Mouse (Mus musculus) midbrain, postnatal 0 days (tissue): ENCODE measurements around the gene Prcc. TPM values are rescaled to one million over a fixed set of nuclear protein-coding genes. Genes with fewer than 3 reads are reported as not detected.
"Not testable (repeated sequence)": the region's sequence is repeated elsewhere in the genome, so short reads cannot be mapped to it uniquely, and the experiment has no call there.

Experiments used
- ATAC-seq: fragments of 200-750 bp; cut with Nextera tagmentation; 2 replicates; pipeline ENCODE4 v1.8.0; 2017; ENCODE audit warnings: moderate number of reproducible peaks, mild to moderate bottlenecking, moderate TSS enrichment, moderate library complexity; ENCODE audit not compliant: low FRiP score
- DNase-seq: peaks from one replicate; pipeline ENCODE4 v3.0.0-alpha.2; 2015; ENCODE audit warnings: low spot score
- H3K27ac ChIP-seq: fragments of 300-500 bp; sonication (generic); 2 replicates; pipeline ENCODE4 v1.5.1; 2014; ENCODE audit warnings: low read depth, mild to moderate bottlenecking, low read length, mixed read lengths
- H3K27me3 ChIP-seq: fragments of 300-500 bp; sonication (generic); 2 replicates; pipeline ENCODE4 v1.6.1; 2014; ENCODE audit warnings: low read length, control low read depth, mixed read lengths; ENCODE audit not compliant: insufficient read depth
- H3K36me3 ChIP-seq: fragments of 300-500 bp; sonication (generic); 2 replicates; pipeline ENCODE4 v1.6.1; 2014; ENCODE audit warnings: low read length, control low read depth, mixed read lengths; ENCODE audit not compliant: insufficient read depth
- H3K4me1 ChIP-seq: fragments of 300-500 bp; sonication (generic); 2 replicates; pipeline ENCODE4 v1.6.1; 2014; ENCODE audit warnings: mild to moderate bottlenecking, control low read depth, antibody characterized with exemption, low read length, mixed read lengths; ENCODE audit not compliant: insufficient read depth
- H3K4me2 ChIP-seq: fragments of 300-500 bp; sonication (generic); 2 replicates; pipeline ENCODE4 v1.6.1; 2014; ENCODE audit warnings: low read depth, mild to moderate bottlenecking, low read length, mixed read lengths; ENCODE audit not compliant: poor library complexity, severe bottlenecking
- H3K4me3 ChIP-seq: fragments of 300-500 bp; sonication (generic); 2 replicates; pipeline ENCODE4 v1.5.1; 2014; ENCODE audit warnings: low read depth, mild to moderate bottlenecking, low read length, moderate library complexity
- H3K9ac ChIP-seq: fragments of 300-500 bp; sonication (generic); replicated peaks from 2 replicates; pipeline ENCODE4 v1.6.1; 2014; ENCODE audit warnings: mild to moderate bottlenecking, low read length, moderate library complexity, mixed read lengths; ENCODE audit not compliant: poor library complexity, severe bottlenecking
- H3K9me3 ChIP-seq: fragments of 300-500 bp; sonication (generic); 2 replicates; pipeline ENCODE4 v1.6.1; 2016; ENCODE audit warnings: low read length, control low read depth
- CTCF ChIP-seq: IDR thresholded peaks from 2 replicates; pipeline ENCODE4 v1.5.1; 2016; ENCODE audit warnings: antibody characterized with exemption, mild to moderate bottlenecking
- WGBS: fragments of 180-500 bp; shearing (Covaris S2); extraction: QIAGEN DNeasy Blood & Tissue Kit; methylation state at CpG from one replicate; pipeline ENCODE4 v1.1.7; 2014; 5-methylcytosine and 5-hydroxymethylcytosine counted together
- polyA plus RNA-seq: library from polyadenylated mRNA; unstranded; fragments of >200 nt; fragmentation: Nextera tagmentation; extraction: Ambion mirVana; gene quantifications from 2 replicates; pipeline ENCODE4 v1.2.1, GENCODE M21; 2015
- total RNA-seq: library from RNA; depleted of rRNA; stranded (reverse); fragments of >200 nt; gene quantifications from 2 replicates; pipeline ENCODE4 v1.2.3, GENCODE M21; 2014

Gene Prcc
- total and polyA plus RNA-seq, 2 experiments from 2014 or later = 24.3 to 94.8 TPM

GRCm38 (mm10) chr3:87832109-87832859, 53.1 kb downstream of the Prcc start:
- Histone ChIP-seq H3K4me1 (no peaks in the 10 kb centered on the region), H3K4me3 (no peak overlapping the region), H3K27ac (no peak overlapping the region), H3K9me3 (no peaks in the 10 kb centered on the region), H3K36me3 (no peaks in the 10 kb centered on the region), H3K4me2 (no peak overlapping the region), H3K27me3 (no peaks in the 10 kb centered on the region), H3K9ac (no peak overlapping the region)
- 82% methylated on average over 7 of the region's 7 CpGs for WGBS
- ATAC-seq = no peak
- no peak for DNase-seq
- no peak for TF ChIP-seq CTCF

- no peaks in the 10 kb centered on the region for H3K9me3 ChIP-seq
- ATAC-seq (no peak), DNase-seq (no peak)
- no peak overlapping the region for H3K4me3 ChIP-seq
- WGBS = 61% methylated on average over 10 of the region's 10 CpGs
- no peaks in the 10 kb centered on the region for H3K36me3 ChIP-seq
- no peaks in the 10 kb centered on the region for H3K4me1 ChIP-seq
- H3K9ac ChIP-seq = no peak overlapping the region
- H3K27ac ChIP-seq = no peak overlapping the region
- H3K4me2 ChIP-seq = no peak overlapping the region
- H3K27me3 ChIP-seq = no peaks in the 10 kb centered on the region
- TF ChIP-seq CTCF = no peak
Measured at GRCm38 (mm10) chr3:87829025-87829424, 56.4 kb downstream of the Prcc start.

GRCm38 (mm10) chr3:87828435-87828834, 57.0 kb downstream of the Prcc start:
- Histone ChIP-seq H3K4me3 (no peak overlapping the region), H3K4me2 (no peak overlapping the region), H3K9ac (no peak overlapping the region), H3K36me3 (no peaks in the 10 kb centered on the region), H3K4me1 (no peaks in the 10 kb centered on the region), H3K27me3 (no peaks in the 10 kb centered on the region), H3K27ac (no peak overlapping the region), H3K9me3 (no peaks in the 10 kb centered on the region)
- ATAC-seq (no peak), DNase-seq (no peak)
- WGBS = 55% methylated on average over 4 of the region's 4 CpGs
- TF ChIP-seq CTCF = no peak

- ATAC-seq, H3K4me2 ChIP-seq, H3K36me3 ChIP-seq, H3K4me3 ChIP-seq, H3K4me1 ChIP-seq, H3K9ac ChIP-seq, H3K27ac ChIP-seq, DNase-seq, H3K27me3 ChIP-seq, H3K9me3 ChIP-seq: not testable (repeated sequence)
- WGBS = 100% methylated on average over 1 of the region's 1 CpGs
Measured at GRCm38 (mm10) chr3:87824206-87824605, 61.2 kb downstream of the Prcc start, which contains the start of gene Pear1. TSS of gene Pear1 (minus strand) at chr3:87824306.

GRCm38 (mm10) chr3:87818226-87818625, 67.2 kb downstream of the Prcc start:
- Histone ChIP-seq H3K27ac (no peak overlapping the region), H3K4me2 (no peak overlapping the region), H3K27me3 (no peaks in the 10 kb centered on the region), H3K36me3 (no peaks in the 10 kb centered on the region), H3K9ac (no peak overlapping the region), H3K4me1 (peaks cover 7% of the 10 kb centered on the region; the same call in 1 of the 2 replicates), H3K4me3 (no peak overlapping the region), H3K9me3 (no peaks in the 10 kb centered on the region)
- ATAC-seq = no peak
- DNase-seq = no peak
- no peak for TF ChIP-seq CTCF
- WGBS = 42% methylated on average over 12 of the region's 12 CpGs

DNA sequence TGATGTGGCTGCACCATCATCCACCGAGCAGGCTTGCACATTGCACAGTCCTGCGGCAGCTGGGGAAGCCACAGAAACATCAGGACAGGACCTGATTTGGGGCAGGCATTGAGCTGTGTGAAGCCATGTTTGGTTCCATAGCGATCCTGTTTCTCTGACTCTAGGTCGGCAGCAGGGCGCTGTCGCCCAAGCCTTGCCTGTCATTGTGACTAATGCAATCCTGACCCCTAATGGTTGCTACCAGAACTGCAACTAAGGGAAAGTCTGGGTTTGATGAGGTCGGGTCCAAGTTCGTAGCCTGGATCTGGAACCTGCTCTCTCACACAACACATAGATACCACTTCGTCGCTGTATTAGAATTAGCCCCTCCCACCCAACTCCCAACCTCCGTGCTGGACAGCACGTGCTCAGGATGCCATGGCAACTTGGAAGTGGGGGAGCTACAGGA, 68.7 kb downstream of the Prcc start:
- Histone ChIP-seq H3K36me3 (no peaks in the 10 kb centered on the region), H3K9me3 (no peaks in the 10 kb centered on the region), H3K9ac (no peak overlapping the region), H3K4me1 (peaks cover 7% of the 10 kb centered on the region; the same call in 1 of the 2 replicates), H3K4me2 (0 out of 2 replicates have a peak overlapping the region, but pooled peaks have one; percentile 4), H3K4me3 (no peak overlapping the region), H3K27ac (no peak overlapping the region), H3K27me3 (peaks cover under 1% of the 10 kb centered on the region; the same call in 1 of the 2 replicates)
- DNase-seq (peak; percentile 80), ATAC-seq (peak; percentile 59)
- TF ChIP-seq CTCF = peak; percentile 87
- 7% methylated on average over 12 of the region's 12 CpGs for WGBS
